ENCODE assay signal across 8 mouse cellular contexts in genomic region chr9:41805491-41806288, GRCm38 (mm10).
DNase-seq lines count a peak whose midpoint lies in the region; ATAC-seq and TF ChIP-seq lines count a peak whose summit lies in the region.

No protein-coding gene starts in this region.

- 44% methylated on average over 15 of the region's 15 CpGs for WGBS in lung, adult 2 months
- 34% methylated on average over 15 of the region's 15 CpGs for WGBS in limb, embryonic 10.5 days
- WGBS in neural tube, embryonic 15.5 days, result 50% methylated on average over 15 of the region's 15 CpGs

- H3K27ac ChIP-seq in embryonic fibroblast, embryonic 13.5 days (ENCODE audit: insufficient read depth, low read length), result peak overlapping the region; percentile 99
- peak overlapping the region; percentile 92 for H3K27ac ChIP-seq in limb, embryonic 10.5 days
- peak overlapping the region; percentile 68 for H3K27ac ChIP-seq in neural tube, embryonic 15.5 days (replicated peaks)

- H3K9me3 ChIP-seq in limb, embryonic 10.5 days (replicated peaks), result no peaks in the 10 kb centered on the region
- no peaks in the 10 kb centered on the region for H3K9me3 ChIP-seq in neural tube, embryonic 15.5 days (replicated peaks)

- TF ChIP-seq CTCF in lung, adult 2 months (IDR thresholded peaks at IDR 0.05; ENCODE audit: insufficient read depth, low read length), result no peak
- TF ChIP-seq CTCF in embryonic fibroblast, embryonic 13.5 days (IDR thresholded peaks at IDR 0.05; ENCODE audit: borderline replicate concordance, insufficient read depth, low read length), result no peak

- H3K4me1 ChIP-seq in lung, adult 2 months (ENCODE audit: control insufficient read depth, insufficient read depth, low read length), result no peaks in the 10 kb centered on the region
- peaks cover 26% of the 10 kb centered on the region for H3K4me1 ChIP-seq in embryonic fibroblast, embryonic 13.5 days (ENCODE audit: control insufficient read depth, insufficient read depth, low read length)
- peaks cover 42% of the 10 kb centered on the region for H3K4me1 ChIP-seq in limb, embryonic 10.5 days
- peaks cover 22% of the 10 kb centered on the region for H3K4me1 ChIP-seq in neural tube, embryonic 15.5 days

- no peak for TF ChIP-seq POLR2A in lung, adult 2 months (IDR thresholded peaks at IDR 0.05; ENCODE audit: borderline replicate concordance, extremely low read depth, low read depth, low read length)
- 0 out of 2 replicates have a peak, but pooled peaks have one; percentile 20 for TF ChIP-seq POLR2A in embryonic fibroblast, embryonic 13.5 days (IDR thresholded peaks at IDR 0.05; ENCODE audit: low read depth, low read length)

- H3K27me3 ChIP-seq in limb, embryonic 10.5 days (ENCODE audit: low read depth, poor library complexity, severe bottlenecking), result no peaks in the 10 kb centered on the region
- H3K27me3 ChIP-seq in neural tube, embryonic 15.5 days (replicated peaks), result no peaks in the 10 kb centered on the region

- no peak overlapping the region for H3K9ac ChIP-seq in neural tube, embryonic 15.5 days (replicated peaks)

- no peak overlapping the region for H3K4me2 ChIP-seq in neural tube, embryonic 15.5 days

- ATAC-seq in neural tube, embryonic 15.5 days (ENCODE audit: low FRiP score), result no peak

- peak; percentile 4 for DNase-seq in lung, adult 2 months
- DNase-seq in lung, postnatal 25 days (ENCODE audit: low spot score), result no peak
- DNase-seq in limb, embryonic 10.5 days (ENCODE audit: low spot score), result peak; percentile 77
- no peak for DNase-seq in layer of hippocampus, postnatal 14 days (ENCODE audit: low spot score in 2 of 2)
- no peak for DNase-seq in MN1 (ENCODE audit: low spot score)
- no peak for DNase-seq in thymus, postnatal 14 days

- no peak overlapping the region for H3K4me3 ChIP-seq in lung, adult 2 months (replicated peaks; ENCODE audit: extremely low read depth, low read depth, low read length)
- no peak overlapping the region for H3K4me3 ChIP-seq in embryonic fibroblast, embryonic 13.5 days (ENCODE audit: insufficient read depth, low read length)
- H3K4me3 ChIP-seq in limb, embryonic 10.5 days, result peak overlapping the region; percentile 20; the same call in 1 of the 2 replicates
- H3K4me3 ChIP-seq in neural tube, embryonic 15.5 days (replicated peaks), result no peak overlapping the region

- no peaks in the 10 kb centered on the region for H3K36me3 ChIP-seq in limb, embryonic 10.5 days
- no peaks in the 10 kb centered on the region for H3K36me3 ChIP-seq in neural tube, embryonic 15.5 days

Comparison
In these comparisons a context has a peak if more than half of its experiments do, and no peak if none do; other contexts are left out.
1. DNase-seq: peak in lung, adult 2 months (single experiment) and limb, embryonic 10.5 days (single experiment); none in lung, postnatal 25 days (single experiment), layer of hippocampus, postnatal 14 days (0 of 2), MN1 (single experiment) and thymus, postnatal 14 days (single experiment).
2. Peak in every context shown above with its lines, with median percentiles within 50 percentile points of each other: H3K27ac ChIP-seq.